ENCODE assay signal across 14 mouse cellular contexts in the genomic region with DNA sequence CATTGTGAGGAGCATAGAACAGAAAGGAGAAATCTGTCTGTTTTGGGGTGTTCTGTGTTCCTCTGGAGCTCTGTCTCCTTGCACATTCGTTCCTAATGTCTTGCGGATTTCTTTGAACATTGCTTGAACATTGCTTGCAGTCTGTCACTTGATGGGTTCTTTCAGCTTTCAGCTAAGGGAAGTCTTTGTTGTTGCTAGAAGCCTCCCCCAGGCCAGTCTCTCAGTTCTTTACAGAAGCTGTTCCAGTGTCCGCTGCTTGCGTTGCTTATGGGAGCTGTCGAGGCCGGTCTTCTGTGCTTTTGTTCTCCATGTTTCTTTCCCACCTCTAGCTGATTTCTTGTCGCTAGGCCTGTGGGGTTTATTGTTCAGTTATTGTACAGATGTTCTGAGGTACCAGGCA. TPM values are rescaled to one million over a fixed set of nuclear protein-coding genes. Genes with fewer than 3 reads are reported as not detected.
DNase-seq lines count a peak whose midpoint lies in the region; ATAC-seq and TF ChIP-seq lines count a peak whose summit lies in the region.
"Had no signal": no experiment of that assay in that cellular context is flagged by ENCODE, and none has a peak within 500 bp of the region (broad histone marks: within the 10 kb centered on the region; RNA-seq: fewer than 3 reads in every experiment).

No protein-coding gene starts in this region.

- no peak for TF ChIP-seq CTCF in gastrocnemius, adult 2 months (IDR thresholded peaks at IDR 0.05)

- DNase-seq in liver, embryonic 11.5 days (ENCODE audit: low spot score): no peak
- DNase-seq in liver: no peak
- peak; percentile 65 for DNase-seq in naive thymus-derived CD4-positive, alpha-beta T cell, adult 2 months (ENCODE audit: low read depth)
- DNase-seq in gastrocnemius, postnatal 10 days: no peak
- no peak for DNase-seq in gastrocnemius, postnatal 36 days
- DNase-seq in gastrocnemius, adult 2 months: no peak
- DNase-seq: adrenal gland, adult 2 months; cerebellum, postnatal 10 days; kidney, adult 9 months had no signal

- H3K4me2 ChIP-seq in liver, embryonic 11.5 days: peak overlapping the region; percentile 15; the same call in 1 of the 2 replicates
- peak overlapping the region; percentile 11 for H3K4me2 ChIP-seq in forebrain, embryonic 12.5 days
- peak overlapping the region; percentile 25 for H3K4me2 ChIP-seq in hindbrain, embryonic 13.5 days
- H3K4me2 ChIP-seq: limb, embryonic 15.5 days had no signal

- H3K27me3 ChIP-seq in liver, embryonic 11.5 days (replicated peaks; ENCODE audit: control insufficient read depth, insufficient read depth, low read length): no peaks in the 10 kb centered on the region
- H3K27me3 ChIP-seq in forebrain, embryonic 12.5 days: no peaks in the 10 kb centered on the region
- H3K27me3 ChIP-seq in hindbrain, embryonic 13.5 days: no peaks in the 10 kb centered on the region
- H3K27me3 ChIP-seq: limb, embryonic 15.5 days had no signal

- H3K4me1 ChIP-seq in liver, embryonic 11.5 days (replicated peaks; ENCODE audit: control insufficient read depth, insufficient read depth, low read length): peaks cover 79% of the 10 kb centered on the region
- H3K4me1 ChIP-seq in forebrain, embryonic 12.5 days: peaks cover 60% of the 10 kb centered on the region
- peaks cover 75% of the 10 kb centered on the region for H3K4me1 ChIP-seq in hindbrain, embryonic 13.5 days (replicated peaks)

- no peak overlapping the region for H3K9ac ChIP-seq in liver, embryonic 11.5 days (ENCODE audit: low read depth, low read length)
- peak overlapping the region; percentile 40; the same call in 1 of the 2 replicates for H3K9ac ChIP-seq in forebrain, embryonic 12.5 days
- peak overlapping the region; percentile 61 for H3K9ac ChIP-seq in hindbrain, embryonic 13.5 days
- H3K9ac ChIP-seq: limb, embryonic 15.5 days had no signal

- H3K4me3 ChIP-seq in liver, embryonic 11.5 days (ENCODE audit: low read depth, low read length): no peak overlapping the region
- H3K4me3 ChIP-seq in forebrain, embryonic 12.5 days (replicated peaks): no peak overlapping the region
- no peak overlapping the region for H3K4me3 ChIP-seq in hindbrain, embryonic 13.5 days
- H3K4me3 ChIP-seq in gastrocnemius, adult 2 months: no peak overlapping the region
- H3K4me3 ChIP-seq: limb, embryonic 15.5 days had no signal

- no peaks in the 10 kb centered on the region for H3K9me3 ChIP-seq in liver, embryonic 11.5 days (ENCODE audit: control insufficient read depth, low read length)
- H3K9me3 ChIP-seq in forebrain, embryonic 12.5 days: no peaks in the 10 kb centered on the region
- H3K9me3 ChIP-seq in hindbrain, embryonic 13.5 days: no peaks in the 10 kb centered on the region
- H3K9me3 ChIP-seq: limb, embryonic 15.5 days had no signal

- ATAC-seq in liver, embryonic 11.5 days (replicated peaks; ENCODE audit: low FRiP score): no peak
- ATAC-seq in forebrain, embryonic 12.5 days (ENCODE audit: low FRiP score): no peak
- no peak for ATAC-seq in hindbrain, embryonic 13.5 days (ENCODE audit: low FRiP score)

- no peaks in the 10 kb centered on the region for H3K36me3 ChIP-seq in liver, embryonic 11.5 days (ENCODE audit: control insufficient read depth, insufficient read depth, low read length)
- H3K36me3 ChIP-seq in forebrain, embryonic 12.5 days (replicated peaks): no peaks in the 10 kb centered on the region
- H3K36me3 ChIP-seq in hindbrain, embryonic 13.5 days: no peaks in the 10 kb centered on the region
- H3K36me3 ChIP-seq: limb, embryonic 15.5 days had no signal

- WGBS in liver, embryonic 11.5 days: 77% methylated on average over 7 of the region's 7 CpGs
- 13% methylated on average over 7 of the region's 7 CpGs for WGBS in forebrain, embryonic 12.5 days
- 18% methylated on average over 7 of the region's 7 CpGs for WGBS in hindbrain, embryonic 13.5 days

- H3K27ac ChIP-seq in liver, embryonic 11.5 days (ENCODE audit: low read depth, low read length): 0 out of 2 replicates have a peak overlapping the region, but pooled peaks have one; percentile 4
- H3K27ac ChIP-seq in forebrain, embryonic 12.5 days: peak overlapping the region; percentile 76
- peak overlapping the region; percentile 82 for H3K27ac ChIP-seq in hindbrain, embryonic 13.5 days
- H3K27ac ChIP-seq in gastrocnemius, adult 2 months: no peak overlapping the region
- H3K27ac ChIP-seq: limb, embryonic 15.5 days had no signal

- intact Hi-C loops in gastrocnemius, postnatal 36 days (cut with DNase I): no loop called here
- intact Hi-C loops in gastrocnemius, adult 2 months (cut with DNase I): no loop called here

RNA-seq across cellular contexts. Expression of a gene that starts 7.3 kb away (rescaled TPM):
- 23.2 TPM in 2 replicates for polyA plus RNA-seq in liver, embryonic 11.5 days (2014; fragmentation: Nextera tagmentation; extraction: Ambion mirVana)
- 32.5 and 35.2 TPM in 2 replicates for polyA plus RNA-seq in forebrain, embryonic 12.5 days (2016; fragmentation: Nextera tagmentation; extraction: Ambion mirVana)
- 33.8 and 34.7 TPM in 2 replicates for polyA plus RNA-seq in hindbrain, embryonic 13.5 days (2015; fragmentation: Nextera tagmentation; extraction: Ambion mirVana)
- 10 to 100 TPM; 17.3 to 23.1 TPM for total RNA-seq in gastrocnemius, postnatal 10 days (2021)
- 10 to 100 TPM; 16.1 to 21.6 TPM for total RNA-seq in gastrocnemius, postnatal 36 days (2021)
- total RNA-seq in gastrocnemius, adult 2 months (2021): 10 to 100 TPM; 20.7 to 26.3 TPM

RNA-seq across cellular contexts. Expression of a gene that starts 17.9 kb away (rescaled TPM):
- polyA plus RNA-seq in liver, embryonic 11.5 days (2014; fragmentation: Nextera tagmentation; extraction: Ambion mirVana): not detected in 2 replicates
- polyA plus RNA-seq in forebrain, embryonic 12.5 days (2016; fragmentation: Nextera tagmentation; extraction: Ambion mirVana): not detected in 2 replicates
- polyA plus RNA-seq in hindbrain, embryonic 13.5 days (2015; fragmentation: Nextera tagmentation; extraction: Ambion mirVana): not detected in 2 replicates
- total RNA-seq in gastrocnemius, postnatal 10 days (2021): not detected
- total RNA-seq in gastrocnemius, postnatal 36 days (2021): not detected
- total RNA-seq in gastrocnemius, adult 2 months (2021): not detected
- total RNA-seq: adrenal gland, adult 2 months; MEL; neutrophil, adult 5-6 weeks had no signal
- polyA plus RNA-seq: adrenal gland, adult 2 months; limb, embryonic 15.5 days had no signal

RNA-seq across cellular contexts. Expression of a gene that starts 43.0 kb away (rescaled TPM):
- 0.05 TPM in 1 of 2 replicates, not detected in the other for polyA plus RNA-seq in liver, embryonic 11.5 days (2014; fragmentation: Nextera tagmentation; extraction: Ambion mirVana)
- polyA plus RNA-seq in forebrain, embryonic 12.5 days (2016; fragmentation: Nextera tagmentation; extraction: Ambion mirVana): not detected in 2 replicates
- 0.21 and 0.35 TPM in 2 replicates for polyA plus RNA-seq in hindbrain, embryonic 13.5 days (2015; fragmentation: Nextera tagmentation; extraction: Ambion mirVana)
- under 1 TPM in 1 of 2 experiments, not detected in 1; 0.25 TPM for total RNA-seq in gastrocnemius, postnatal 10 days (2021)
- under 1 TPM in 1 of 2 experiments, not detected in 1; 0.59 TPM for total RNA-seq in gastrocnemius, postnatal 36 days (2021)
- total RNA-seq in gastrocnemius, adult 2 months (2021): not detected
- total RNA-seq: MEL had no signal
